Mouse (Mus musculus): Measurements from ENCODE around the gene Rnaseh2b. TPM values are rescaled to one million over a fixed set of nuclear protein-coding genes. Genes with fewer than 3 reads are reported as not detected.
A peak's percentile ranks its signal among the peaks of the same experiment; 100 is the strongest.

The Rnaseh2b gene
- polyA plus RNA-seq, 1 experiment: 11.3 TPM

GRCm38 (mm10) chr14:62331866-62332619 lies 39.7 kb downstream of the Rnaseh2b start:
- Histone ChIP-seq H3K4me1 (replicated peaks; ENCODE audit: control insufficient read depth, insufficient read depth, low read length) (peaks cover 15% of the 10 kb centered on the region), H3K4me3 (ENCODE audit: control insufficient read depth, insufficient read depth, low read length) (peak overlapping the region; percentile 95), H3K27me3 (ENCODE audit: control insufficient read depth, insufficient read depth, low read length) (no peaks in the 10 kb centered on the region), H3K36me3 (ENCODE audit: control insufficient read depth, insufficient read depth, low read length) (no peaks in the 10 kb centered on the region), H3K27ac (ENCODE audit: control insufficient read depth, insufficient read depth, low read length) (peak overlapping the region; percentile 1; the same call in 1 of the 2 replicates)
- peak; percentile 20; the same call in 1 of the 2 replicates for TF ChIP-seq CTCF (IDR thresholded peaks at IDR 0.05; ENCODE audit: borderline replicate concordance, control insufficient read depth, extremely low read depth, insufficient read depth, low read length, poor library complexity)
- peak; percentile 35; the same call in 1 of the 2 replicates for TF ChIP-seq POLR2A (IDR thresholded peaks at IDR 0.05; ENCODE audit: control insufficient read depth, extremely low read depth, insufficient read depth, low read length, poor library complexity)
- peak; percentile 87 for DNase-seq
- WGBS: under 1% methylated on average over 62 of the region's 62 CpGs

GRCm38 (mm10) chr14:62333909-62334687 lies 41.7 kb downstream of the Rnaseh2b start:
- TF ChIP-seq POLR2A (IDR thresholded peaks at IDR 0.05; ENCODE audit: control insufficient read depth, extremely low read depth, insufficient read depth, low read length, poor library complexity): no peak
- no peak for TF ChIP-seq CTCF (IDR thresholded peaks at IDR 0.05; ENCODE audit: borderline replicate concordance, control insufficient read depth, extremely low read depth, insufficient read depth, low read length, poor library complexity)
- DNase-seq: peak; percentile 41
- 74% methylated on average over 9 of the region's 9 CpGs for WGBS

GRCm38 (mm10) chr14:62339196-62339595 lies 46.8 kb downstream of the Rnaseh2b start:
- Histone ChIP-seq H3K36me3 (ENCODE audit: control insufficient read depth, insufficient read depth, low read length) (no peaks in the 10 kb centered on the region), H3K27me3 (ENCODE audit: control insufficient read depth, insufficient read depth, low read length) (no peaks in the 10 kb centered on the region), H3K4me3 (ENCODE audit: control insufficient read depth, insufficient read depth, low read length) (no peak overlapping the region), H3K27ac (ENCODE audit: control insufficient read depth, insufficient read depth, low read length) (no peak overlapping the region), H3K4me1 (replicated peaks; ENCODE audit: control insufficient read depth, insufficient read depth, low read length) (peaks cover 13% of the 10 kb centered on the region)
- WGBS: 93% methylated on average over 1 of the region's 1 CpGs
- TF ChIP-seq POLR2A (IDR thresholded peaks at IDR 0.05; ENCODE audit: control insufficient read depth, extremely low read depth, insufficient read depth, low read length, poor library complexity) (no peak), CTCF (IDR thresholded peaks at IDR 0.05; ENCODE audit: borderline replicate concordance, control insufficient read depth, extremely low read depth, insufficient read depth, low read length, poor library complexity) (no peak)
- DNase-seq: no peak

More at GRCm38 (mm10) chr14:62333909-62334687, 41.7 kb downstream of the Rnaseh2b start:
- Histone ChIP-seq H3K27me3 (ENCODE audit: control insufficient read depth, insufficient read depth, low read length) (no peaks in the 10 kb centered on the region), H3K4me3 (ENCODE audit: control insufficient read depth, insufficient read depth, low read length) (no peak overlapping the region), H3K4me1 (replicated peaks; ENCODE audit: control insufficient read depth, insufficient read depth, low read length) (peaks cover 15% of the 10 kb centered on the region), H3K27ac (ENCODE audit: control insufficient read depth, insufficient read depth, low read length) (no peak overlapping the region), H3K36me3 (ENCODE audit: control insufficient read depth, insufficient read depth, low read length) (no peaks in the 10 kb centered on the region)

DNA sequence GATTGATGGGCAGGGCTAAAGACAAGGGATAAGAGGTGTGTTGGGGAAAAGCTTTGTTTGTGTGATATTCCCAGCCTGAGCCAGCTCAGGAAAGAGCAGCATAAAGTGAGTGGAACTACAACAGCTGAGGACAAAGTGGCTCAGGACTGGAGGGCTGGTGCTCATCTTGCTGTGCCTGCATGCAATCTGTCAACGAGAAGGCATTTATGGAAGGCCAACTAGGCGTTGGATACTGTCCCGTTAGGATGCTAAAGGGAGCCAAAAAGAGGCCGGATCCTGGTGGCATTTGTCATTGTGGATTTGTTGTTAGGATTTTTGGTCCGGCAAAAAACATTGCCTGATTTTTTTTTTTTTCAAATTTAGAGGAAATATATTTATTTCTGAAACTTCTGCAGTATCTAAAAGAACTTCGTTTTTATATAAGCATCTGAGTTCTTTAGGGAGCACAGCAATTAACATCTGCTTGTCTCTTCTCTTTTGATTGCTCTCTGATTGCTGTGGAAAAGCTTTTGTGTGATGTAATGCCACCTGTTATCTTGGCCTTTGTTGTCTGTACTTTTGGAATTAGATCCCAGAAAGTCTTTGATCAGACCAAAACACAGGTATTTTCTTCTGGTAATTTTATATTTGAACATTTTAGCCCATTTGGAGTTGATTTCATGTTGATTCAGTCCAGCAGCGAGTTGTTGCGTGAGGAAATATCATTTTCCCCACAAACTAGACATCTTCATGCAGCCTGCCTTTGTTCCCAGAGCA lies 49.7 kb downstream of the Rnaseh2b start:
- Histone ChIP-seq H3K4me1 (replicated peaks; ENCODE audit: control insufficient read depth, insufficient read depth, low read length) (peaks cover 22% of the 10 kb centered on the region), H3K27me3 (ENCODE audit: control insufficient read depth, insufficient read depth, low read length) (no peaks in the 10 kb centered on the region), H3K4me3 (ENCODE audit: control insufficient read depth, insufficient read depth, low read length) (no peak overlapping the region), H3K27ac (ENCODE audit: control insufficient read depth, insufficient read depth, low read length) (peak overlapping the region; percentile 16), H3K36me3 (ENCODE audit: control insufficient read depth, insufficient read depth, low read length) (no peaks in the 10 kb centered on the region)
- 57% methylated on average over 8 of the region's 8 CpGs for WGBS
- DNase-seq: no peak
- TF ChIP-seq CTCF (IDR thresholded peaks at IDR 0.05; ENCODE audit: borderline replicate concordance, control insufficient read depth, extremely low read depth, insufficient read depth, low read length, poor library complexity) (no peak), POLR2A (IDR thresholded peaks at IDR 0.05; ENCODE audit: control insufficient read depth, extremely low read depth, insufficient read depth, low read length, poor library complexity) (no peak)

GRCm38 (mm10) chr14:62342643-62343144 lies 50.3 kb downstream of the Rnaseh2b start:
- 14% methylated on average over 10 of the region's 10 CpGs for WGBS
- Histone ChIP-seq H3K4me1 (replicated peaks; ENCODE audit: control insufficient read depth, insufficient read depth, low read length) (peaks cover 22% of the 10 kb centered on the region), H3K27me3 (ENCODE audit: control insufficient read depth, insufficient read depth, low read length) (no peaks in the 10 kb centered on the region), H3K4me3 (ENCODE audit: control insufficient read depth, insufficient read depth, low read length) (0 out of 2 replicates have a peak overlapping the region, but pooled peaks have one; percentile 1), H3K36me3 (ENCODE audit: control insufficient read depth, insufficient read depth, low read length) (no peaks in the 10 kb centered on the region), H3K27ac (ENCODE audit: control insufficient read depth, insufficient read depth, low read length) (peak overlapping the region; percentile 81)
- TF ChIP-seq POLR2A (IDR thresholded peaks at IDR 0.05; ENCODE audit: control insufficient read depth, extremely low read depth, insufficient read depth, low read length, poor library complexity) (no peak), CTCF (IDR thresholded peaks at IDR 0.05; ENCODE audit: borderline replicate concordance, control insufficient read depth, extremely low read depth, insufficient read depth, low read length, poor library complexity) (no peak)
- peak; percentile 71 for DNase-seq
